8 mouse cellular contexts compared by ENCODE assay signal in genomic region chr13:51100233-51101015, GRCm38 (mm10). TPM values are rescaled to one million over a fixed set of nuclear protein-coding genes. Genes with fewer than 3 reads are reported as not detected.
DNase-seq lines count a peak whose midpoint lies in the region; ATAC-seq and TF ChIP-seq lines count a peak whose summit lies in the region.

Gene Spin1, plus strand, starts transcription at chr13:51100880.

- TF ChIP-seq CTCF in forebrain, postnatal 0 days (IDR thresholded peaks at IDR 0.05; ENCODE audit: low read depth): no peak
- no peak for TF ChIP-seq CTCF in layer of hippocampus, adult 2 months (conservative IDR thresholded peaks at IDR 0.05)
- no peak for TF ChIP-seq CTCF in lung, adult 2 months (IDR thresholded peaks at IDR 0.05; ENCODE audit: insufficient read depth, low read length)

- no peaks in the 10 kb centered on the region for H3K36me3 ChIP-seq in forebrain, postnatal 0 days (ENCODE audit: insufficient read depth)
- H3K36me3 ChIP-seq in neural tube, embryonic 15.5 days: no peaks in the 10 kb centered on the region

- H3K4me3 ChIP-seq in forebrain, postnatal 0 days (ENCODE audit: low read depth, low read length): peak within 1 kb of the TSS; percentile 90
- H3K4me3 ChIP-seq in layer of hippocampus, adult 2 months: peak within 1 kb of the TSS; percentile 92
- peak within 1 kb of the TSS; percentile 86 for H3K4me3 ChIP-seq in lung, adult 2 months (replicated peaks; ENCODE audit: extremely low read depth, low read depth, low read length)
- H3K4me3 ChIP-seq in neural tube, embryonic 15.5 days (replicated peaks): peak within 1 kb of the TSS; percentile 86

- peak within 1 kb of the TSS; percentile 75 for H3K4me2 ChIP-seq in forebrain, postnatal 0 days (ENCODE audit: low read depth)
- peak within 1 kb of the TSS; percentile 82 for H3K4me2 ChIP-seq in neural tube, embryonic 15.5 days

- peak; percentile 82 for DNase-seq in ES-CJ7 (ENCODE audit: low read depth, low spot score)
- peak; percentile 94 for DNase-seq in cerebellum, adult 11-12 months
- peak; percentile 94 for DNase-seq in forebrain, postnatal 0 days
- peak; percentile 89 to 92 for DNase-seq in heart, postnatal 36 days
- DNase-seq in layer of hippocampus, adult 2 months (ENCODE audit: low spot score in 2 of 2): peak; percentile 69 to 81
- DNase-seq in lung, adult 2 months: peak; percentile 88
- peak; percentile 94 for DNase-seq in testis, postnatal 10 days (ENCODE audit: low spot score)

- WGBS in forebrain, postnatal 0 days: under 1% methylated on average over 49 of the region's 85 CpGs
- WGBS in lung, adult 2 months: under 1% methylated on average over 83 of the region's 85 CpGs
- under 1% methylated on average over 62 of the region's 85 CpGs for WGBS in neural tube, embryonic 15.5 days

- peaks cover 8% of the 10 kb centered on the region; the same call in 1 of the 2 replicates for H3K4me1 ChIP-seq in forebrain, postnatal 0 days (ENCODE audit: insufficient read depth)
- peaks cover 5% of the 10 kb centered on the region; the same call in 1 of the 2 replicates for H3K4me1 ChIP-seq in lung, adult 2 months (ENCODE audit: control insufficient read depth, insufficient read depth, low read length)
- peaks cover 27% of the 10 kb centered on the region for H3K4me1 ChIP-seq in neural tube, embryonic 15.5 days

- H3K27ac ChIP-seq in forebrain, postnatal 0 days (ENCODE audit: low read depth, low read length): peak within 1 kb of the TSS; percentile 98
- H3K27ac ChIP-seq in layer of hippocampus, adult 2 months: peak within 1 kb of the TSS; percentile 98
- peak within 1 kb of the TSS; percentile 97 for H3K27ac ChIP-seq in neural tube, embryonic 15.5 days (replicated peaks)

- TF ChIP-seq POLR2A in lung, adult 2 months (IDR thresholded peaks at IDR 0.05; ENCODE audit: borderline replicate concordance, extremely low read depth, low read depth, low read length): peak; percentile 38; the same call in 1 of the 2 replicates

- peak within 1 kb of the TSS; percentile 97 for H3K9ac ChIP-seq in forebrain, postnatal 0 days
- H3K9ac ChIP-seq in neural tube, embryonic 15.5 days (replicated peaks): peak within 1 kb of the TSS; percentile 95

- H3K27me3 ChIP-seq in forebrain, postnatal 0 days (ENCODE audit: insufficient read depth, low read length): no peaks in the 10 kb centered on the region
- no peaks in the 10 kb centered on the region for H3K27me3 ChIP-seq in neural tube, embryonic 15.5 days (replicated peaks)

- intact Hi-C loops in heart, postnatal 36 days (cut with DNase I): loop anchor here (5.0 kb wide), 2 partner anchors 148 to 317 kb away; no protein-coding TSS in a partner anchor

- no peaks in the 10 kb centered on the region for H3K9me3 ChIP-seq in forebrain, postnatal 0 days (ENCODE audit: low read length)
- H3K9me3 ChIP-seq in neural tube, embryonic 15.5 days (replicated peaks): no peaks in the 10 kb centered on the region

- ATAC-seq in forebrain, postnatal 0 days: peak; percentile 83
- ATAC-seq in neural tube, embryonic 15.5 days (ENCODE audit: low FRiP score): peak; percentile 90

RNA-seq across cellular contexts. Expression of gene Spin1, which starts in this region (rescaled TPM):
- 194 and 236 TPM in 2 replicates for total RNA-seq in forebrain, postnatal 0 days (2014; rRNA removed)
- 134 and 151 TPM in 2 replicates for polyA plus RNA-seq in forebrain, postnatal 0 days (2015; fragmentation: Nextera tagmentation; extraction: Ambion mirVana)
- 10 to 100 TPM; 32.6 TPM for total RNA-seq in heart, postnatal 36 days (2021)
- 100 to 1,000 TPM; 162 to 167 TPM for total RNA-seq in layer of hippocampus, adult 2 months (2021)
- 16.5 and 25.5 TPM in 2 replicates for polyA plus RNA-seq in lung, adult 2 months (2012; rRNA removed)
- 125 and 135 TPM in 2 replicates for polyA plus RNA-seq in neural tube, embryonic 15.5 days (2015; fragmentation: Nextera tagmentation; extraction: Ambion mirVana)

Comparison
In these comparisons a context has a peak if more than half of its experiments do, and no peak if none do; other contexts are left out.
1. Peak in every context shown above with its lines: DNase-seq, ATAC-seq, H3K4me3 ChIP-seq and H3K27ac ChIP-seq.